Mouse (Mus musculus): Measurements from ENCODE around the gene Ccdc149. TPM values are rescaled to one million over a fixed set of nuclear protein-coding genes. Genes with fewer than 3 reads are reported as not detected.
A peak's percentile ranks its signal among the peaks of the same experiment; 100 is the strongest.

The Ccdc149 gene
- total and polyA plus RNA-seq, 3 experiments: 1.1 to 9.6 (median 4.9) TPM

- DNase-seq: no peak
Measured at GRCm38 (mm10) chr5:52370901-52371300, 100.4 kb downstream of the Ccdc149 start.

- no peak for DNase-seq
Measured at GRCm38 (mm10) chr5:52367866-52368840, 103.2 kb downstream of the Ccdc149 start.

GRCm38 (mm10) chr5:52366661-52367060, 104.7 kb downstream of the Ccdc149 start:
- DNase-seq: no peak

- DNase-seq: peak; percentile 54
Measured at GRCm38 (mm10) chr5:52365930-52366329, 105.4 kb downstream of the Ccdc149 start.

- no peak for DNase-seq
Measured at GRCm38 (mm10) chr5:52364521-52364920, 106.8 kb downstream of the Ccdc149 start.

- DNase-seq: peak; percentile 92
Measured at GRCm38 (mm10) chr5:52363468-52364150, 107.7 kb downstream of the Ccdc149 start, which contains the start of gene Sod3. Gene Sod3 (plus strand): TSS chr5:52363791.

- DNase-seq: peak; percentile 33
Measured at GRCm38 (mm10) chr5:52362776-52363467, 108.4 kb downstream of the Ccdc149 start.

GRCm38 (mm10) chr5:52360286-52361049, 110.9 kb downstream of the Ccdc149 start:
- DNase-seq: no peak

- no peak for DNase-seq
Measured at GRCm38 (mm10) chr5:52358120-52358519, 113.2 kb downstream of the Ccdc149 start.

- no peak for DNase-seq
Measured at GRCm38 (mm10) chr5:52357175-52357754, 114.1 kb downstream of the Ccdc149 start.

GRCm38 (mm10) chr5:52355612-52356011, 115.7 kb downstream of the Ccdc149 start:
- DNase-seq: peak; percentile 51

- DNase-seq: no peak
Measured at GRCm38 (mm10) chr5:52354441-52354840, 116.9 kb downstream of the Ccdc149 start.

GRCm38 (mm10) chr5:52352730-52353129, 118.6 kb downstream of the Ccdc149 start:
- DNase-seq: no peak

GRCm38 (mm10) chr5:52351561-52351960, 119.8 kb downstream of the Ccdc149 start:
- DNase-seq: no peak

- DNase-seq: no peak
Measured at GRCm38 (mm10) chr5:52350451-52350850, 120.9 kb downstream of the Ccdc149 start.

GRCm38 (mm10) chr5:52346890-52347289, 124.4 kb downstream of the Ccdc149 start:
- DNase-seq: no peak

GRCm38 (mm10) chr5:52339134-52339533, 132.2 kb downstream of the Ccdc149 start:
- DNase-seq: no peak

- DNase-seq: no peak
Measured at GRCm38 (mm10) chr5:52335590-52335989, 135.7 kb downstream of the Ccdc149 start.

GRCm38 (mm10) chr5:52332120-52332519, 139.2 kb downstream of the Ccdc149 start:
- no peak for DNase-seq

All from adrenal gland, adult 2 months (tissue).